Mouse (Mus musculus) kidney, adult 2 months (tissue): Measurements from ENCODE around the gene Olfr1444.

ENCODE experiments used
- CTCF ChIP-seq: fragments of 200-500 bp; conservative IDR thresholded peaks from 2 replicates; pipeline ENCODE4 v1.5.1; 2011; ENCODE audit warnings: low read depth, mild to moderate bottlenecking, control low read depth, low read length, moderate library complexity, mixed read lengths; ENCODE audit not compliant: insufficient read depth, insufficient read length
- POLR2A ChIP-seq: fragments of 200-500 bp; IDR thresholded peaks from one replicate; pipeline ENCODE4 v1.6.1; 2011; ENCODE audit warnings: low read depth, low read length, control low read depth

GRCm38 (mm10) chr19:12820383-12820782 lies 36.7 kb upstream of the Olfr1444 start:
- 0 out of 2 replicates have a peak, but pooled peaks have one; percentile 7 for TF ChIP-seq CTCF
- no peak for TF ChIP-seq POLR2A
